Mouse (Mus musculus) natural killer cell, adult 2 months (primary cell): ENCODE measurements at regions not wholly inside any gene's neighbourhood (a gene's known extent, or its start where the extent isn't known, plus 50 kb on each side); places are given as distances from the start of the nearest gene placed in this dataset.

Experiments used
- DNase-seq, 2 experiments: peaks; one replicate each; pipeline ENCODE4 v3.0.0; 2022; ENCODE audit warnings: low spot score in 2 of 2

- no peak for DNase-seq
Observed at GRCm38 (mm10) chr11:21478191-21478590, 93.8 kb upstream of the Wdpcp start.

- DNase-seq = no peak
Observed at GRCm38 (mm10) chr11:21470711-21471110, 99.7 kb upstream of the Ugp2 start.

- DNase-seq = peak in 1 of 2 experiments; percentile 17
Observed at GRCm38 (mm10) chr11:21468465-21468864, 97.5 kb upstream of the Ugp2 start.

DNA sequence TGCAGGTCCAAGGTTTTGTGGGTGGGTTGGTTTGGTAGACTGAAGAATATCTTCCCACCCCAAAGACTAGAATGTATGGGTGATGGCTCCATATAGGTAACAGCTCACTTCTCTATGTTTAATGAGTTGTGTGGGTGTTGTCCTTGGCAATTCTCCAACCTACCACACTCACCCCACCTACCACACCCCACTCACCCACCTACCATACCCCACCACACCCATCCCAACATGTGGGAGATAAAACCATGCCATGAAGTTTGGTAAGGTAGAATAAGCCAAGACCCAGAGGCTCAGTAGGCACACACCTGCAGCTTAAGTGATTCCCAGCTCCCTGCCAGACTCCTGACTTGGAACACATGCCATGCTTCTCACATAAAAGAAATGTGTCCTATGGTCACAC is 89.0 kb upstream of the Ugp2 start:
- no peak for DNase-seq

DNA sequence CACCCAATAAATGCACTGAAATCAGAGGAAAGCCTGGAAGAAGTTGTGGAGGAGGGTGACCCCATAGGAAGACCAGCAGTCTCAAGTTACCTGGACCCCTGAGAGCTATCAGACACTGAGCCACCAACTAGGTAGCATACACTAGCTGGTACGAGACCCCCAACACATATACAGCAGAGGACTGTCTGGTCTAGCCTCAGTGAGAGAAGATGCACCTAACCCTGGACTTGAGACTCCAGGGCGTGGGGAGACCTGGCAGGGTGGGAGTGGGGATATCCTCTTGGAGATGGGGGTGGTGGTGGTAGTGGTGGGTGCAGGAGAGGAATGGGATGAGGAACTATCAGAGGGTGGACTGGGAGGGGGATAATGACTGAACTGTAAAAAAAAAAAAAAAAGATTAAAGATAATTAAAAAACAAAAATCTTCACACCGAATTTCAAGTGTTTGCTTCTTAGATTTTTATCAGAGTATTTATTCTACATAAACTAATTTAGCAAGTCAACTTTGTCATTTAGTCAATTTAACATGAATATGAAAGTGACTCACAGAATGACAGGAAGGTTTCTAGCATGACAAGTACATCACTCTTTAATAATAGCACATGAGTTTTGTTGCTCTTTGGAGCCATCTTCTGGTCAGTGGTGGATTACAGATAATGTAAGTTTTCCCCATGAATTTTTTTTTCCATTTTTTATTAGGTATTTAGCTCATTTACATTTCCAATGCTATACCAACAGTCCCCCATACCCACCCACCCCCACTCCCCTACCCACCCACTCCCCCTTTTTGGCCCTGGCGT is 82.5 kb upstream of the Ugp2 start:
- DNase-seq = peak; percentile 14 to 26

GRCm38 (mm10) chr11:21433726-21434125 is 62.7 kb upstream of the Ugp2 start:
- DNase-seq = no peak

DNA sequence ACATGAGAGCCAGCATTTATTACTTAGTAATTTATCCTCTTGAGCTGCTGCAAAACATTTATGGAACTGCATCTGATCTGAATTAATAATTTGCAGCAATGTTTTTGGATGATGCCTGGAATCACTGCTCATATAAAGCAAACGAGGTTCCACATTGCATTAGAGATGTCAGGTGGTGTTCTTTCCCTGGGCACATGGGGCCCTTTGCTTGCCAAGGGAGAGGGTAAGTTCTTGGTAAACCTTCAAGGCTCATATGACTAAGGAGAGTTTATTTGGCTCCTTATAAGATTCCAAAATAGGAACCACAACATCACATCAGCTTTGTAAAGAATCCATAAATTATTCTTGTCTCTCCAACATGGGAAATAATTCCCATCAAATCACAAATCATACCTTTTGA is 59.0 kb upstream of the Ugp2 start:
- DNase-seq = no peak

DNA sequence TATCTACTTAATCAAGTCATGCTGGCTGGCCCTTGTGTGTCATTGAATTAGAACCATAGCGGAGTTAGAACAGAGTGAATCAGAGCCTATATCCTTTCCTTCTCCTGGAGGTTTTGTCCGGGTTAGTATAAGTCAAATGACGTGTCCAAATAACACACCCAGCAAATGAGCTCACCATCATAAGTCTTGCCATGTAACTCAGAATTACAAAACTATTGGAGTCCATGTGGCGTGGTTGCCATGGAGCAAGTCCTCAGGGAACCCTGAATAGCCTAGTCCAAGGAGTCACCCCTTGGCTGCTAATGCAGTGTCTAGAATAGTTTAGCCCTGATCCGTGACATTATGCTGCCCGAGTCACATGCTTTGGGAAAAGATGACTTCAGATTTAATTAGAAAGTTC is 57.7 kb upstream of the Ugp2 start:
- DNase-seq = no peak

DNA sequence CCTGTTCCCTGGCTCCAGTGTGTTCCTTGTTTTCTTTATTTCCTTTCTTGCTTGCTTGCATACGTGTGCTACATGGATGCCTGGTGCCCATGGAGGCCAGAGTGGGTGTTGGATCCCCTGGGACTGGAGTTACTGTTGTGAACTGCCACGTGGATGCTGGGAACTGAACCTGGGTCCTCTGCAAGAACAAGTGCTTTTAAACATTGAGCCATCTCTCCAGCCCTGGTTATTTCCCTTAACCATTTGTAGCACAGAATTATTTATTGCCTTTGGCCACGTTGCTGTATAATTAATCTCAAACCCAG is 57.0 kb upstream of the Ugp2 start:
- DNase-seq = no peak

- DNase-seq = no peak
Observed at GRCm38 (mm10) chr11:21427291-21428012, 56.5 kb upstream of the Ugp2 start.

GRCm38 (mm10) chr11:21425480-21426101 is 54.6 kb upstream of the Ugp2 start:
- DNase-seq = no peak

DNA sequence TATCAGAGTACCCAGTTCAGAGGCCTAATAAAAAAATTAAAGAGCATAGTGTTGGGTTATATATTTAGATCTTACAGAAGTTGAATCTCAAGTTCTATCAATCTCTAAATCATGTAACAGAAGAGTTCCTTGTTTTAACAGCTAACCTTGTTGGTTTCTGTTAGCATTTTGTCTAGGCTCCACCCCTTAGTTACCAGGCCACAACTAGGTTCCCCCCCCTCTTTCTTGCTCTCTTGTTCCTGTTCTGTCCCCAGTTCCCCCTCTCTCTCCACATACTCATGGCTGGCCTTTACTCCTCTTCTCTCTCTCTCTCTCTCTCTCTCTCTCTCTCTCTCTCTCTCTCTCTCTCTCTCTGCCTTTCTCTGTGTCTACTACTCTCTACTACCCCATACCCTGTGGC is 53.3 kb upstream of the Ugp2 start:
- DNase-seq = no peak

- DNase-seq = no peak
Observed at GRCm38 (mm10) chr11:21422281-21422878, 51.4 kb upstream of the Ugp2 start.
